Mouse (Mus musculus): ENCODE measurements around the gene Adgrg1. TPM values are rescaled to one million over a fixed set of nuclear protein-coding genes. Genes with fewer than 3 reads are reported as not detected.
"Not testable (repeated sequence)": the region's sequence is repeated elsewhere in the genome, so short reads cannot be mapped to it uniquely, and the experiment has no call there.

Gene Adgrg1
- polyA plus RNA-seq, 1 experiment from 2014 or later: 42.7 TPM

DNA sequence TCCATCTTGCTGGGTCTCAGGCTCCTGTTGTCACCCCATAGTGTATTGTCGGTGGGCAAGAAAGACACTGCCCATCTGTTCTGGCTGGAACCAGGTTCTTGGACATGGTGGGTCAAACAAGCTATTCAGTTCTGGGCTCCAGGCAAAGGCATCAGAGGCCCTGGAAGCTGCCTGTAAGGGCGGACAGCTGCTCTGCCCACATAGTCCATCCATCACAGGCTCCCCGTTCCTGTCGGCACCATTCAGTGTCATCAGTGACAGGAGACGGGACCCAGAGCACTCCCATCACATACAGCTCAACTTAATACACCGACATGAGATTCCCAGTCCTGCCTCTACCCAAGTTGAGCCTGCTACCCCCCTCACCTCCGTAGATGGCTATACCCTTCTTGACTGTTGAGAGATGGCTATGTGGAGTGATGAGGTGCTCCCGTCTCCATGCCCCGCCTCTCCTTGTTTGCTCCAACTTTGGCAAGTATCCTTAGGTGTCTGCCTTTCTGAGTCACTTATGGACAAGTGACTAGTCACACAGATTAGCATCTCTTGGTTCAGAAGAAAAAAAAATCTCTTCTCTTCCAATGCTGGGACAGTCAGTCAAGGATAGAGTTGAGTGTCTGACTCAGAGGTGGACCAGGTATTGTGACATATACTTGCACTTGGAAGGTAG lies 43.6 kb downstream of the Adgrg1 start:
- Histone ChIP-seq H3K36me3 (no peaks in the 10 kb centered on the region), H3K27ac (no peak overlapping the region), H3K4me1 (0 out of 2 replicates have a peak, but pooled peaks cover 2% of the 10 kb centered on the region), H3K9ac (no peak overlapping the region), H3K27me3 (replicated peaks) (no peaks in the 10 kb centered on the region), H3K4me3 (replicated peaks) (no peak overlapping the region), H3K9me3 (no peaks in the 10 kb centered on the region), H3K4me2 (no peak overlapping the region)
- 57% methylated on average over 9 of the region's 9 CpGs for WGBS
- ATAC-seq (ENCODE audit: insufficient read depth, low FRiP score, low read depth): no peak

- Histone ChIP-seq H3K9me3 (no peaks in the 10 kb centered on the region), H3K4me3 (replicated peaks) (no peak overlapping the region), H3K4me1 (0 out of 2 replicates have a peak, but pooled peaks cover 2% of the 10 kb centered on the region), H3K27me3 (replicated peaks) (no peaks in the 10 kb centered on the region), H3K27ac (peak overlapping the region; percentile 28; the same call in 1 of the 2 replicates), H3K36me3 (no peaks in the 10 kb centered on the region), H3K4me2 (peak overlapping the region; percentile 11; the same call in 1 of the 2 replicates), H3K9ac (no peak overlapping the region)
- ATAC-seq (ENCODE audit: insufficient read depth, low FRiP score, low read depth): no peak
- WGBS: 50% methylated on average over 12 of the region's 12 CpGs
Observed at GRCm38 (mm10) chr8:95020293-95020777, 45.8 kb downstream of the Adgrg1 start.

GRCm38 (mm10) chr8:95020821-95021220 lies 46.3 kb downstream of the Adgrg1 start:
- Histone ChIP-seq H3K4me2 (no peak overlapping the region), H3K4me3 (replicated peaks) (no peak overlapping the region), H3K27me3 (replicated peaks) (no peaks in the 10 kb centered on the region), H3K36me3 (no peaks in the 10 kb centered on the region), H3K27ac (no peak overlapping the region), H3K9ac (no peak overlapping the region), H3K4me1 (0 out of 2 replicates have a peak, but pooled peaks cover 2% of the 10 kb centered on the region), H3K9me3 (no peaks in the 10 kb centered on the region)
- ATAC-seq (ENCODE audit: insufficient read depth, low FRiP score, low read depth): no peak
- 71% methylated on average over 10 of the region's 10 CpGs for WGBS

GRCm38 (mm10) chr8:95023201-95023600 lies 48.6 kb downstream of the Adgrg1 start:
- no peak for ATAC-seq (ENCODE audit: insufficient read depth, low FRiP score, low read depth)
- no peaks in the 10 kb centered on the region for H3K36me3 ChIP-seq
- H3K4me3 ChIP-seq (replicated peaks): no peak overlapping the region
- H3K9me3 ChIP-seq: no peaks in the 10 kb centered on the region
- H3K27me3 ChIP-seq (replicated peaks): no peaks in the 10 kb centered on the region
- H3K27ac ChIP-seq: no peak overlapping the region
- WGBS: 23% methylated on average over 8 of the region's 8 CpGs
- no peak overlapping the region for H3K4me2 ChIP-seq
- H3K9ac ChIP-seq: no peak overlapping the region
- H3K4me1 ChIP-seq: 0 out of 2 replicates have a peak, but pooled peaks cover 2% of the 10 kb centered on the region

GRCm38 (mm10) chr8:95024387-95024786 lies 49.8 kb downstream of the Adgrg1 start:
- Histone ChIP-seq H3K4me1 (0 out of 2 replicates have a peak, but pooled peaks cover 2% of the 10 kb centered on the region), H3K4me3 (replicated peaks) (no peak overlapping the region), H3K27me3 (replicated peaks) (no peaks in the 10 kb centered on the region), H3K27ac (no peak overlapping the region), H3K4me2 (no peak overlapping the region), H3K9me3 (no peaks in the 10 kb centered on the region), H3K36me3 (no peaks in the 10 kb centered on the region), H3K9ac (no peak overlapping the region)
- ATAC-seq (ENCODE audit: insufficient read depth, low FRiP score, low read depth): no peak
- 69% methylated on average over 4 of the region's 4 CpGs for WGBS

- H3K4me2 ChIP-seq: no peak overlapping the region
- H3K9me3 ChIP-seq: no peaks in the 10 kb centered on the region
- H3K27me3 ChIP-seq (replicated peaks): no peaks in the 10 kb centered on the region
- WGBS: 63% methylated on average over 2 of the region's 2 CpGs
- no peak overlapping the region for H3K27ac ChIP-seq
- 0 out of 2 replicates have a peak, but pooled peaks cover under 1% of the 10 kb centered on the region for H3K4me1 ChIP-seq
- no peaks in the 10 kb centered on the region for H3K36me3 ChIP-seq
- no peak overlapping the region for H3K4me3 ChIP-seq (replicated peaks)
- ATAC-seq (ENCODE audit: insufficient read depth, low FRiP score, low read depth): no peak
- no peak overlapping the region for H3K9ac ChIP-seq
Observed at GRCm38 (mm10) chr8:95025421-95025820, 50.9 kb downstream of the Adgrg1 start.

DNA sequence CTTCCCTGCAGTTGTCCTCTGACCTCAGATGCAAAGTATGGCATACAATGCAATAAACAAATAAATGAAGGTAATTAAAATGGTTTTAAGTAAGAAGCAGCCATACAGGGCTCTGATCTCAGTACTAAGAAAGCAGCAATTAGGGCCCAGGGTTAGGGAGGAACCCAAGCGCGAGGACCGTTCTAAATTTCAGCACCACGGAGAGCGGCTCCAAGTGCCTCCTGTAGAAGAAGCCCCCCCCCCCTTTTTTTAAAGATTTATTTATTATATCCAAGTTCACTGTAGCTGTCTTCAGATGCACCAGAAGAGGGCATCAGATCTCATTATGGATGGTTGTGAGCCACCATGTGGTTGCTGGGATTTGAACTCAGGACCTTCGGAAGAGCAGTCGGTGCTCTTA lies 53.8 kb downstream of the Adgrg1 start:
- not testable (repeated sequence) for H3K9ac ChIP-seq; H3K9me3 ChIP-seq; H3K27me3 ChIP-seq (replicated peaks); H3K36me3 ChIP-seq; H3K4me3 ChIP-seq (replicated peaks); H3K27ac ChIP-seq; H3K4me2 ChIP-seq; H3K4me1 ChIP-seq; ATAC-seq (ENCODE audit: insufficient read depth, low FRiP score, low read depth)
- 59% methylated on average over 7 of the region's 7 CpGs for whole genome bisulfite sequencing

DNA sequence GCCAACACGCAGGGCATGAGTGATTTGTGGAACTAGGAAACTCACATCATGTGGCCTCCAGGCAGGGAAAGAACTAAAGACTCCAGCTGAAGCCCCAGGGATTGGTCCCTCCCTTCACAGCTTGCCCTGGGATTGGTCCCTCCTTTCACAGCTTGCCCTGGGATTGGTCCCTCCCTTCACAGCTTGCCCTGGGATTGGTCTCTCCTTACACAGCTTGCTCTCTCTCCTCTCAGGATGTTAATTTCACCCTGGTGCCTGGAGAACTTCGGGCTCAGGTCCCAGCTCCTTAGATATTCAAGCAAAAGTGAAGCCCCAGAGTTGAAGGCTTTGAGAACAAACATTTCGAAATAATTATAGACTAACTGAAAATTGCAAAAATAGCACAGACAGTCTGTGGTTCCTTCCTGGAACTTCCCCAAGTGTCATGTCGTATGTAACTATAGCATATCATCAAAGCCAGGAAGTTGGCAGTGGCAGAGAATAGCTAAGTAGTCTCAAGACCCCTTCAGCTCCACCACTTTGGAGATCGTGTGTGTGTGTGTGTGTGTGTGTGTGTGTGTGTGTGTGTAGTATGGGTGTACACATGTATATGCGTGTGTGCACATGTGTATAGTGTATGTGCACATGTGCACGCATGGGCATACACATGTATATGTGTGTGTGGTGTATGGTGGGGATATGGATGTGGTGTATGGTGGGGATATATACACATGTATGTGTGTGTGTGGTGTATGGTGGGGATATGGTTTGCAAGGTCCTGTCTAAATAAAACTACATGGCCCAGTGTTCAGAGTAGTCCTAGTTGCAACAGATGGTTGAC lies 62.8 kb downstream of the Adgrg1 start:
- Histone ChIP-seq H3K36me3 (no peaks in the 10 kb centered on the region), H3K4me2 (no peak overlapping the region), H3K9ac (no peak overlapping the region), H3K4me1 (no peaks in the 10 kb centered on the region), H3K27me3 (replicated peaks) (no peaks in the 10 kb centered on the region), H3K27ac (no peak overlapping the region), H3K9me3 (no peaks in the 10 kb centered on the region), H3K4me3 (replicated peaks) (no peak overlapping the region)
- peak; percentile 83 for ATAC-seq (ENCODE audit: insufficient read depth, low FRiP score, low read depth)
- WGBS: 59% methylated on average over 7 of the region's 7 CpGs

DNA sequence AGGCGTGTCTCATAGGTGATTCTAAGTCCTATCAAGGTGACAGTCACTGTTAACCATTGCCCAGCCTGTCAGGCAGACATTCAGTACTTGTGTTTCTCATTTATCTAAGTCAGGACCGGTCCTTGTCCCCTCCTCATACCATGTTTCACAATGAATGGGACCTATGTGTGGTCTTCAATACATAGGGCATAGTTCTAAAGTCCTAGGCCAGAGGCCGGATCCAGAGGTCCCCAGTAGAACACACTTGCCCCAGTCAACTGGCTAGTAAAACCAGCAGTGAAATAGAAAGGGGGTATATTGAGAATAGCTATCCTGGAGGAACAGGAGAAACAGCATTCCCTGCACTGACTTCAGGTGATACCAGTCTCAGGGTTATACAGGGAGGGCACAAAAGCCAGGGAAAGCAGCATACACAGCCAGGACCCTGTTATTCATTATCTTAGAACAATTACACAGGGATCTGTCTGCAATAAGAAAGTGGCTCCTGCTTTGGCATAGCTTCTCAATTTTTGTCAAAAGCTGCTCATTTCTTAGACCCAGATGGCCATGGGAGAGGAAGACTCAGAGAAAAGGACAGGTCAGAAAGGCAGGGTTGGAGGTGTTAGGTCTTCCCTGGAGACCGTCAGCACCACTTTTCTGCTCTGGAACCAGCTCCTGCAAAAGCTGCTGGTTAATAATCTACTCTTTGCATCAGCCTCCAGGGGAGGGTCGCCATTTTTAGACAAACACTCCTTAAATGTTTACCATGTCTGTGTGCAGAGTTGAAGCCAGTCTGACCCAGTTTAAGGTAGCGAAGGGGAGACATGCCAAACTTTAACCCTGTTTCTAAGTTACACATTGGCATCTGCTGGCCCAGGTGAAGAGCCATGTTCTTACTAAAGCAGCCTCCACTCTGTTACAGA lies 67.6 kb downstream of the Adgrg1 start:
- Histone ChIP-seq H3K27me3 (replicated peaks) (no peaks in the 10 kb centered on the region), H3K27ac (peak overlapping the region; percentile 70), H3K9ac (no peak overlapping the region), H3K4me1 (no peaks in the 10 kb centered on the region; the same call in 1 of the 2 replicates), H3K36me3 (no peaks in the 10 kb centered on the region), H3K4me3 (replicated peaks) (no peak overlapping the region), H3K9me3 (no peaks in the 10 kb centered on the region), H3K4me2 (no peak overlapping the region)
- ATAC-seq (ENCODE audit: insufficient read depth, low FRiP score, low read depth): peak; percentile 67
- WGBS: 48% methylated on average over 6 of the region's 6 CpGs

GRCm38 (mm10) chr8:95044811-95045210 lies 70.3 kb downstream of the Adgrg1 start:
- no peak overlapping the region for H3K4me2 ChIP-seq
- no peaks in the 10 kb centered on the region for H3K36me3 ChIP-seq
- no peaks in the 10 kb centered on the region; the same call in 1 of the 2 replicates for H3K4me1 ChIP-seq
- H3K27ac ChIP-seq: no peak overlapping the region
- H3K4me3 ChIP-seq (replicated peaks): no peak overlapping the region
- no peaks in the 10 kb centered on the region for H3K9me3 ChIP-seq
- H3K27me3 ChIP-seq (replicated peaks): no peaks in the 10 kb centered on the region
- ATAC-seq (ENCODE audit: insufficient read depth, low FRiP score, low read depth): no peak
- no peak overlapping the region for H3K9ac ChIP-seq
- WGBS: 56% methylated on average over 4 of the region's 4 CpGs

DNA sequence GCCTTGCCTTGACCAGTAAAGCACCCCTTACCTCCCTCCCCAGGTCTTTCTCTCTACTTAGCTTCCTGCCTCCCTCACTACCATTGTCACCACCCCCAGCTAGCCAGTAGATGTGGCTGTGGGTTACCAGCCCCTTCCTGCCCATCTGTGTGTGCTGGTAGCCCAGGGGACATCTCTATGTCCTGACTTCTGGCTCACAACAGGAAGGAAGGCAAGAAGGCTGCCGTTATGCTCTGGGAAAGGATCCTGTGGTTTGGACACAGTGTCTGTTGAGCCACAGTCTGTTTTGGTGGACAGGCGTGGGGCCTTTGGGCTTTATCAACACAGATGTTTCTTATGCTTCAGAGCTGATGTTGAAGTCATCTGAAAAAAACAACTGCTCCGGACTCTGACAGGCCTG lies 72.4 kb downstream of the Adgrg1 start:
- Histone ChIP-seq H3K4me2 (no peak overlapping the region), H3K4me3 (replicated peaks) (no peak overlapping the region), H3K9me3 (no peaks in the 10 kb centered on the region), H3K27ac (no peak overlapping the region), H3K27me3 (replicated peaks) (no peaks in the 10 kb centered on the region), H3K36me3 (no peaks in the 10 kb centered on the region), H3K4me1 (no peaks in the 10 kb centered on the region; the same call in 1 of the 2 replicates), H3K9ac (no peak overlapping the region)
- WGBS: 53% methylated on average over 3 of the region's 3 CpGs
- ATAC-seq (ENCODE audit: insufficient read depth, low FRiP score, low read depth): no peak

Measured in stomach, embryonic 15.5 days (tissue).